Mouse (Mus musculus) mouse trophoblast stem cell (cell line): ENCODE measurements around the gene Ufd1.

Experiments used
- in situ Hi-C, 2 experiments: fragments of 300-500 bp; cut with MseI, MboI; formaldehyde crosslinking; loops; 2 replicates in 1 of 2; 3 replicates in 1 of 2; pipeline ENCODE4 v1.15.1; 2025

Ufd1 gene

DNA sequence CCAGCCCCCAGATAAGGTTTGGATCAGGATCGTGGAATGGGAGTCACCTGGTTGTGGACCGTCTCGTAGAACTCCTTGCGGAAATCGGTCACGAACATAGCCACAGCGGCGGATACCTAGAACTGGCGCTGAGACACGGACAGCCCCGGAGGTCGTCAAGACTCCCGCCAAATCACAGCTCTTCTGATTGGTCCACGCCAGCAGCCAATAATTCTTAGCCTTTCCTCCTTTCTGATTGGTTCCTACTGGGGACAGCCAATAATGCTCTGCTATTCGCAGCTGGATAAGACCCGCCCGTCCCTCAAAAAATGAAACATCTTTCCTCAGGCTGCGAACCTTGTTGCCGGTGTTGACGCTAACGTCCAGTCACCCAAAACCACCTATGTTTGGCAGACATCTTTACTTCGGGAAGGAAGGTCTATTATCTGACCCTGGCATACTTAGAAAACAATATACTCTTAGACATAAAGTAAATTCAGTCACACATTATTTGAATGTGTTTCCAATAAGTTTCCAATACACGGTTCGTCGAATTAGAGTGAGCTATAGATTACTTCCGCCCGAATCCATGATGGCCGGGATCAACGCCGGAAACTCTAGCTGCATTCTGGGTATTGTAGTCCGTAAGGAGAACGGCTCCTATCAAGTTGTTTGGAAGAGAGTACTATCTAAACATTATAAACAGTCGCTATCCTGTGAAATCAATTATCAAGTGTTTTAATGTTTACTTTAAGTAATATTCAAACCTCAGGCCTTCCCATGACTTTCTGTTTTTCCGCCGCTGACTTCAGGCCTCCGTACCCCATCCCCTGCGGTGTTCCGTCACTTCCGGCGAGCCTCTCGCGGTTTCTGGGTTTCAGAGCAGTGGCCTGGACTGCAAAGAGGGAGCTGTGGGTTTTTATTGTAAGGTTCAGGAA lies at the start of gene Ufd1, which contains the start of gene Cdc45:
Ufd1 (plus strand) TSS at position 312 of the 917 bp plus-strand sequence.
Cdc45 (minus strand) TSS at position 520 of the 917 bp plus-strand sequence.
- in situ Hi-C loops, result no loop called here

DNA sequence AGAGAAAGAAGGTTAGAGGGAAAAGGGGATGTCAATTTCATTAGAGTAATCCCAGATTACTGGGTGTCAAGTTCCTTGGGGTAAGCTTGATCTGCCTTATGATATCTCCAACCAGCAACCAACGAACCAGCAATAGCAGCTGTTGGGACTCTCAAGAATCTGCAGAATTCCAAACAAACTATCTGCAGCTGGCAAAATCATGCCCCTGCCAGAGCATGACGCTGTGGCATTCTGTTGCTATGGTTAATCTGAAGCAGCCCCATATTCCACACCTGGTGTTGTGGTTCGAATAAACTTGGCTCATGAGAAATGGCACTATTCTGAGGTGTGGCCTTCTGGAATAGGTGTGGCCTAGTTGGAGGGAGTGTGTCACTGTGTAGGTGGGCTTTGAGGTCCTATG lies 48.6 kb upstream of the Ufd1 start:
- in situ Hi-C loops, result no loop called here

DNA sequence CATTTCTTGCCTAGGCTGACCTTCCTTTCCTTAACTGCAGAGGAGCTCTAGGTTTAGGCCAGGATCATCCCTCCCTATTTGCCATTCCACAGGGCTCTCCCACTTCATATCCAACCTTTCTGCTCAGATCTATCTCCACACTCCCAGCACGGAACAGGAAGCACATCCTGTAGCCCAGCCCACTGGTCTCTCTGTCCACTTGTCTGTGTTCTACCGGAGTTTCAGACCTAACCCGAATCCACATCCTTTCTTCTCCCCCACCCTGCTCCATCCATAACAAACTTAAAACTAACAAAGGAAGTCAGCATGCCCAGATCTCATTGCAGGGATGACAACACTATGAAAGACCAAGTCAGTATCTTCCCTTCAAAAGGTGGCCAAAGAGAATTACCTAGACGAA lies 45.2 kb upstream of the Ufd1 start:
- in situ Hi-C loops, result no loop called here

DNA sequence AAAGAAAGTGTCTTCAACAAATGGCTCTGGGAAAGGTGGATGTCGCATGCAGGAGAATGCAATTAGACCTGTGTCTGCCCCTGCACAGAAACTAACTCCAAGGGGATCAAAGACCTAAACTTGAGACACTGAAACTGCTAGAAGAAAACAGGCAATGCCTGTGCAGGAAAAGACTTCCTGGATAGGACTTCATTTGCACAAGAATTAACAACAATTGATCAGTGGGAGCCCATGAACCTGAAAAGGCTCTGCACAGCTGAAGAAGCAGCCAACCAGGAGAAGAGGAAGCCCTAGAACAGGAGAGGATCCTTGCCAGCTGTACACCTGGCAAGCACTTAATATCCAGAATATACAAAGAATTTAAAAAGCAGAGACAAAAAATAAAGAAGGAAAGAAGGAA lies 42.1 kb upstream of the Ufd1 start:
- in situ Hi-C loops, result no loop called here

DNA sequence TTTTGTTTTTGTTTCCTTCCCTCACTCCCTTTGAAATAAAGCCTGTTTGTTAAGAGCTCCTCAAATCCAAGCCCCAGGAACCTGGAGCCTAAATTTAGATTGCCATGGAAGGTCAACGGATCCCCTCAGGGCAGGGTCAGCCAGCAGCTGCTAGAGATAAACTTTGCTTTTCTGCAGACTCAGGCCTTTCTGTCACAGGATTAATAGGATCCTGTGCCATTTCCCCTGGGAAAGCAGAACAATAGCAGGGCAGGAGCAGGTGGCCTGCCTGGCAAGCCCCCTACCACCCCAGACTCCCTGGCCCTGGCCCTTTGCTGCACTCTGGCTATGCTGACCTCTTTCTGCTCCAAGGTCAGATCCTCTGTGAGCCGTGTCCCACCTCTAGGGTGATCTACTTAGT lies 37.6 kb upstream of the Ufd1 start:
- in situ Hi-C loops, result no loop called here

DNA sequence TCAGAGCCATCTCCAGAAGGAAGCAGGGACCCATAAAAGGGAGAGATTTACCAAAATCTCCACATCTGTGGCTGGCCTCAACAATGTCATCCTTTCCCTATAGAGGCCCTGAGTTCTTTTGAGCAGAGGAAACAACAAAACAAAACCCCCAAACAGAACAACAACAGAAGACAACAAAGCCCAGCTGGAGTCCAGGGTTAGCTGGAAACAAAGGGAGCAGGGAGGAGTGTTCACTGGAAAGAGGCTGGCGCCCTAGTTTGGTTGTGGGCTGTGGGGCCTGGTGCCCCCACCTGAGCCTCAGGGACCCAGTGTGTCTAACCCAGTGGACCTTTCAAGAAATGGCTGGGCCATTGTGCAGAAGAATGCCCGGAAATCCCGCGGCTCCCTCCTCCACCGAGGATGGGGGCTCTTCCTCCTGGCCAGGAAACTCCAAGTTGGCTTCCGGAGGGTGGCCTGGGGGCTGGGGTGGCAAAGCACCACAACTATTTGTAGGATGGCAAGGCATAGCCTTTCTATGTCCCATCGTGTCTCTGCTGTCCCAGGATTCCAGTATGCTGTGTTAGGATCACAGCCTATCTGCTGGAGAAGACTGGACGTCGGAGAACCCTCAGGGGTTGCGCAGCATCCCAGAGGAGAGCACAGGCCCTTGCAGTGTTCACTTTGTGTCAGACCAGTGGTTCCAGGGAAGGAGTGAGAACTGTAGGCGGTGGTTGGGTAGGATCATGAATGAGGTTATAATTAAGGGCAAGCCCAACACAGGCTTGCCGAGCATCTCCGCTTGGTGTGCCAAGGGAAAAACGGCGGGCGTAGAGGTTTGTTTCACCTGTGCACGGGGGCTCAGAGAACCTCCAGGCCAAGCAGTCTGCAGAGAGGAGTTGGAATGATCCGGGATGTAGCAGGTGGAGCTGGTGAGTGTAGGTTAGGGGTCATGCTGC lies 35.7 kb upstream of the Ufd1 start:
- in situ Hi-C loops, result no loop called here

DNA sequence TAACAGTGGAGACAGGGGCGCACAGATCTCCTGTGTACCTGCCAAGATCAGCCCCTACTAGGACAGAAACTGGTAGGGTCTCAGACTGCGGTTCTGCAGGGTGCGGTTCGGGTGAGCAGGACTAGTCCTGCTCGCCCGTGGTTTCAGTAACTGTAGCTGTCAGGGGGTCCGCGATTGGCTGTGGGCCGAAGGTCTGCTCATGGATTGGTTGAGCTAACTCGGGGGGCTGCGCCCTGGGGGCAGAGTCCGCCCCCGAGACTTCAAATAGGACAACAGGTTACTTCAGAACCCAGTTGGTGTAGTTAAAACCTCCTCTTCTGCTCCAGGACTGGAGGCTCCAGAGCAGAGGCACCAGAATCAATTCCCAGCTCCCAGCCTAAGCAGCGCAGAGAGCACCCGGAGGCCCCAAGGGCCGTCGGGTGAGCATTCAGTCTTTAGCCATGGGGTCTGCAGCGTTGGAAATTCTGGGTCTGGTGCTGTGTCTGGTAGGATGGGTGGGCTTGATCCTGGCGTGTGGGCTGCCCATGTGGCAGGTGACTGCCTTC lies 35.0 kb upstream of the Ufd1 start, which contains the start of gene Cldn5:
Cldn5 (plus strand) TSS at position 292 of the 545 bp plus-strand sequence.
- in situ Hi-C loops, result no loop called here

DNA sequence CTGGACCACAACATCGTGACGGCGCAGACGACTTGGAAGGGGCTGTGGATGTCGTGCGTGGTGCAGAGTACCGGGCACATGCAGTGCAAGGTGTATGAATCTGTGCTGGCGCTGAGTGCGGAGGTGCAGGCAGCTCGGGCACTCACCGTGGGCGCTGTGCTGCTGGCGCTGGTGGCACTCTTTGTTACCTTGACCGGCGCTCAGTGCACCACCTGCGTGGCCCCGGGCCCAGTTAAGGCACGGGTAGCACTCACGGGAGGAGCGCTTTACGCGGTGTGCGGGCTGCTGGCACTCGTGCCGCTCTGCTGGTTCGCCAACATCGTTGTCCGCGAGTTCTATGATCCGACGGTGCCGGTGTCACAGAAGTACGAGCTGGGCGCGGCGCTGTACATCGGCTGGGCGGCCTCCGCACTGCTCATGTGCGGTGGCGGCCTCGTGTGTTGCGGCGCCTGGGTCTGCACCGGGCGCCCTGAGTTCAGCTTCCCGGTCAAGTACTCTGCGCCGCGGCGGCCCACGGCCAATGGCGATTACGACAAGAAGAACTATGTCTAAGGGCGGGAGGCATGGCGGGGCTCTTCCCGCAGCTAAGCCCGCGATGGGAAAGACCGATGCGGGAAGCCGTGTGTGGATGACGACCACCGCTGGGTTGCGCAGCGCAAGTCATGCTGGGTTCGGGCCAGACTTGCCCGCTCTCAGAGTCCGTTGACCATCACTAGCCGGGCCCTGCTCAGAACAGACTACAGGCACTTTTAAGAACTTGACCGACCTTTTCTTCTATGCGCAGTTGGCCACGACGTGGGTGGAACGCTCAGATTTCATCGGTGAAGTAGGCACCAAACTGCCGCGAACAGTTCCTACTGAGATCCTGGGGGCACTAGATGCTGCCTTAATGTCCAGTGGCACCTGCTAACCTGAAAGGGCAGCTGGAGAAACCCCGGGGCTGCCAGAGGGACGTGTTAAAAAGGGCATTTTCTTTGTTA lies 34.2 kb upstream of the Ufd1 start:
- in situ Hi-C loops, result no loop called here

DNA sequence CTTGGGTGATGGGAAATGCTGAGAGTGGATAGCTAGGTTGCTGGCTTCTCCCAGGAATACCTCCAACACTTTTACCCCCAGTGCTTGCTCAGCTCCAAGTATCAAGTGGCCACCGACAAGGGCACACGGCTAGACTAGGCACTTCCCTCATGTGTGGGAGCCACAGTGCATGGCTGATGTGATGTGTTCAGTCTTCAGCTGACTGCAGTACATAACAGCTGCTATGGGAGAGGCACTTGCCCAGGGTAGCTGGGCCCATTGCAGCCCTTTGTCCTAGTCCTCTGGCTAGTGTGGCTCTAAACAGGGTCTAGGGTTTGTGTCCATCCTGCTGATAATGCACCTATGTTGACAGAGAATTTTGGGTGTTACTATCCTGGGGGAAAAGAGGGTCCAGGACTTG lies 33.1 kb upstream of the Ufd1 start:
- in situ Hi-C loops, result no loop called here

DNA sequence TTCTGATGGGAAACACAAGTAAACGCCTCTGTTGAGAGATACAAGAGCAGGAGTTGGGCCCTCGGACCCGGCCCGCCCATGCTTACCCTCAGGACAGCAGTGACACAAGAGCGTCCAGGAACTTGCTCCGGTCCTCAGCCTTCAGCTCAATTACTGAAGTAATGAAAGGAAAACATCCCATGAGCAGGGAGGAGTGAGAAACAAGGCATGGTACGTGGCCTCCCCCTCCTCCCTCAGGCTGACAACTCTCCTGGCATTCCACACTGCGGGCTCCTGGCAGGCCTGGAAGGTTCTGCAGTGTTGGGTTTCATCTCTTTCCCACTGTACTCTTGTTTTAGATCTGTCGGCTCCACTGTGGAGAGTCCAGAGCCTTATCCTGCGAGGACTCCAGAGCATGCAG lies 29.8 kb upstream of the Ufd1 start:
- in situ Hi-C loops, result no loop called here

DNA sequence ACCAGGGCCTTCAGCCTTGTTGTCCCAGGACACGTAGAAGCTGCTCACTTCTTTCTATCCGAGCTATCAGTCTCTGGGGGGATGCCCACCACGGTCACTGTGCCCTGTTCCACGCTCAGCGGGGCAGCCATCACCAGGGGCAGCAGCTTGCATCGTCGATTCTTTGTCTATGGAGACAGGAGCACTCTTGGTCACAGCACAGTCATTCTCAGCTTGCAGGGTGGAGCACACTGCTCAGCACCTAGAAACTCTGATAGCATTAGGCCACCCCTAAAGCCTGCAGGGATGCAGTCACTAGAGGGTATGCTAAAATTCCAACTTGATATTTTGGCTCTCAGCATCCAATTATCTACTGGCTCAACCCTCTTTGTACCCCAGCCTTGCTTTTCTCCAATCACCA lies 26.6 kb upstream of the Ufd1 start:
- in situ Hi-C loops, result no loop called here

DNA sequence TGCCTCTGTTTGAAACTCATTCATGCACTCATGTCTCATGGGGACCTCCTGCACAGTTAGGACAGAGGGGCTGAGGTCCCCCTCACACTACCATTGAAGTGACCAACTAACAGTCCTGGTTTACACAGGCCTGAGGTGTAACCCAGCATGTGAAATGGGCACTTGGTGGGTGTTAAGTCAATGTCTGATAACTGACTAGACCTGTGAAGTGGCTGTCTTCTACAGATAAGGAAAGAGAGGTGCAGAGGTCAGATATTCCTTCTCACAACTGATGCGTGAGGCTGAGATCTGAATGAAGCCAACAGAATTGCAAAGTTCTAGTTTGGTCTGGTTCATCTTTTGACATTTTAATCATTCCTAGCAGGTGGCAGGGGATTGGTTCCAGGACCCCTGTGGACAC lies 26.1 kb upstream of the Ufd1 start:
- in situ Hi-C loops, result no loop called here

DNA sequence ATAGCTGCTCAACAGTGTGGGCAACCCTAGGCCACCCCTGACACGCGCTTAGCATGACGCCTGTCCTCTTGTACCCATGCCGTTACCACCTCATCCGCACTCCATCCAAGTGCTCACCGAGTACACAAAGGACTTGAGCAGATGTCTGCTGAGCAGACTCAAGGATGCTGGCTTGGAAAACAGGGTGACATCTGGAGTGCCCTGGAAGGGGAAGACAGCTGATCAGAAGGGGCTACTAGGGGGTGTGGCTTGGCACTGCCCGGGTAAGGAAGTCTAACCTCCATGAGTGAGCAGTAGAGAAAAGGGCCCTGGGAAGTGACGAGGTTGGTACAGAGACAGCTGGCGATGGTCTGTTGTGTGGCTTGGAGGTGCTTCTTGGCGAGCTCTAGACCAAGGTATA lies 24.9 kb upstream of the Ufd1 start:
- in situ Hi-C loops, result no loop called here

DNA sequence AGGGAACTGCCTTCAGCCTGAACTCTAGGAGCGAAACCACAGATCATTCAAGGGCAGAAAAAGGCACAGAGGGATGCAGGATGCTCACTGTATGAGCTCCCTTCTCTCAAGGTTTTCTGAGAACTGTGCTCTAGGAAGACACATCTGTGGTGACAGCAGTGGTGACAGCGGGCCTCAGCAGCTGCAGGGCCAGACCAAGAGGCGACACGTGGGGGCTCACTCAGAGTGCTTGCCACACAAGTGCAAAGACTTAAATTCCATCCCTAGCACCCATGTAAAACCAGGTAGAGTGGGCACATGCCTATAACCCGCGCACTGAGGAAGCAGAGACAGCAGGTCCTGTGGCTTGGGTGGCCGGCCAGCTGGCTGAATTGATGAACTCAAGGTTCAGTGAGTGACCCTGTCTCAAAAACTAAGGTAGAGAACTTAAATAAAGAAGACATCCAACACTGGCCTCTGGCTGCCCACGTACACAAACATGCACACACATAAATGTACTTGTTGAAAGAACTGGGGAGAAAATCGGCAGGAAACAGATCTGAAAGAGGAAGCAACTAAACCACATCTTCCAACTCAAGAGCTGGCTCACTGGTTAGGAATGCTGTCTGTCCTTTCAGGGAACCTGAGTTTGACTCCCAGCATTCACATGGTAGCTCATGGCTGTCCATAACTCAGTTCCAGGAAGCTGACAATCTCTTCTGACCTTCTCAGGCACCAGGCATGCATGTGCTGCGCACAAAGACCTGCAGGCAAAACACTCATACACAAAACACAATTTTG lies 22.8 kb upstream of the Ufd1 start:
- in situ Hi-C loops, result no loop called here

DNA sequence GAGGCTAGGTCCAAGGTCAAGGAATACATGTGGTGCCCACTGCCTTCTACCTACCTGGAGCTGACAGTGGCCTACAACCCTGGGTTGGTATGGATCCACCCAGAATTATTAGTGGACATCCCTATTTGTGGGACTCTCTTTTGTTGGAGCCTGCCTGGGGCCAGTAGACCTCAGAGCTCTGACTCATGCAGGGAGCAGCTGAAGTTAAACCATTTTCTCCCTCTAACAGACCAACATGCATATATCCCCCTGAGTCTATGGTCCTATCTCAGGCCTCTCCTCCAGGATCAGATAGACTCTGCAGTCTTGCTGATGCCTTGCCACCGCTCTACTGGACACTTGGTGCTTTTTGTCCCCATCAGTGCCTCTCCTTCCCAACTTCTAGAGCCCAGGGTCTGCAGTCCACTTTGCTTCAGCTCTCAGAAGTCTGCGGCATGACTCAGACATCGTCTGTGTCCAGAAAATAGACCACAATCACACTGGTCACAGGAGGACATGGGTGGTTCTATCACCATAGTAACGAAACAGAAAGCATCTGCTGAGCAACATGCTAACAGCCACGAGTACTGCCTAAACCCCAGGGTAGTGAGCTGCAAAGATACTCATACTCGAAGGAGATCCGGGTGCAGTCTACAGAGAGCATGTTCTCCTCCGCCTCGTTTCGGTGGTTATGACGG lies 16.2 kb upstream of the Ufd1 start:
- in situ Hi-C loops, result loop anchor here in 1 of 2 experiments (5.0 kb wide), 1 partner anchor 98 kb away; no protein-coding TSS in a partner anchor

DNA sequence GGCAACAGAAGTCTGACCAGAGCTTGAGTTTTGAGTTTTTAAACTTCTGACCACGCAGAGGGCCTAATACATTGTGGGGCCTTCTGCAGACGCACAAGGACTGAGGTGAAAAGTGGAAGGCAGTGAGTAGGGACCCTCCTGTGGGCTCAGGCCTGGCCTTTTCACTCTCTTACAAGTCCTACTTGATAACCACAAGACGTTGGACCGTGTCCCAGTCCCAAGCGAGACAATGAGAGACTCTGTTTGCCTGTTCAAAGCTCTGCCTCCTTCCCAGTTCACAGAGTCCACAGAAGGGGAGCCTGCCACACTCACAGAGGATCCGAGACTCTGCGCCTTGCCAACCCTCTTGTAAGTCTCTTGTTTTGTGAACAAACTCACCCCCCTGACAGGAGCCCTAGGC lies 14.9 kb upstream of the Ufd1 start:
- in situ Hi-C loops, result loop anchor here in 1 of 2 experiments (5.0 kb wide), 1 partner anchor 99 kb away; no protein-coding TSS in a partner anchor

DNA sequence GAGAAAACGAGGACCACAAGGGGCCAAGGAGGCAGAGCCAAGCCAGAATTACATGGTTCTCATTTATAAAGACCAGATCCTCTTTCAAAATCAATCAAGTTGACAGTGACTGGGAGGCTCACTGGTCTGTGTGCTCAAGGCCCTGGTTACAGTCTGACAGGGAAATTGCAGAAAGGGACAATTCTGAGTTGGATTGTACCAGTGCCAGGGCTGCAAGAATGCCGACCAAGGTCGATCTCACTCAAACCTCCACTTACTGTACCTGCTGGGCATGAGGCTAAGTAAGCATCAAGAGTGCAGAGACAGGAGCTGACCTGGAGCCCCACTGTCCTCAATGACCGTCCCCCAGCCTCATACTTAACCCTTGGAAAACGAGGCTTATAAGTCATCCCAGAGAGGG lies 13.4 kb upstream of the Ufd1 start:
- in situ Hi-C loops, result loop anchor here in 1 of 2 experiments (5.0 kb wide), 1 partner anchor 101 kb away; no protein-coding TSS in a partner anchor

DNA sequence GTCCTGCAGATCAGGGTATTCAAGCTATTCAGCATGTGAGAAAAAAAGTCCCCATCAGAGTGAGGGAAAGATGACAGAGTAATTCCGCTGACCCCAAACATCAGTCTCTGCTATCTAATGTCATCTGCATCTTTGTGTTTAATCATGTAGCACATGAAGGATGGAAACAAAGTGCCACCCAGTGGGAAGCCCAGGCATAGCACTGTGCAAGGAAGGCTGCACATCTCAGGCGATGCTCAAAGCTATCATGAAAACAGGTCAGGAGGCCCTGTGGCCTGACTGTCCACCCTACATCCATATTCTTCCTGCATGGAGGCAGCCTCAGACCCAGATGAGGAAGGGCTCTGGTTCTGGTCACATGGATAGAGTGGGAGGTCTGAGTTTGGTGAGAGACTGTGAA lies 12.7 kb upstream of the Ufd1 start:
- in situ Hi-C loops, result loop anchor here in 1 of 2 experiments (5.0 kb wide), 1 partner anchor 102 kb away; no protein-coding TSS in a partner anchor

DNA sequence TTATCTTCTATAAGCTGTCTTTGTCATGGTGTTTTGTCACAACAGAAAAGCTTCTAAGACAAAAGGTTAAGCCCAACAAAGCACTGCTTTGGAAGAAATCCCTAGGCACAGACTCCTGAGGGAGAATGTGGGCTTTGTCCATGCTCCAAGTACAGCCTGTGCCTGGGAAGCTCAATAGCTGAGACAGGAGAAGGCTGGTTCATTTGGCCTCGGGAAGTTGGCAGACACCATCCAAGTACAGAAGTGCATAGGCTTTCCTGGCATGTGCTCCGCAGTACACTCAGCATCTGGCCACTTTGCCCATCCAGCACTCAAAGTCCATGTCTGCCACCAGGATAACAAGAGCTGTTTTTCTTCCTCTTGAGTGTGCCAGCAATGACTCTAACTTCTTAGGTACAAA lies 5.8 kb upstream of the Ufd1 start:
- in situ Hi-C loops, result no loop called here
